Mouse (Mus musculus) lung, postnatal 36 days (tissue): ENCODE results near the gene Dapk2.
A peak's percentile ranks its signal among the peaks of the same experiment; 100 is the strongest.

ENCODE experiments used
- DNase-seq: peaks from one replicate; pipeline ENCODE4 v3.0.0; 2022; ENCODE audit warnings: mixed read lengths

Gene Dapk2

DNA sequence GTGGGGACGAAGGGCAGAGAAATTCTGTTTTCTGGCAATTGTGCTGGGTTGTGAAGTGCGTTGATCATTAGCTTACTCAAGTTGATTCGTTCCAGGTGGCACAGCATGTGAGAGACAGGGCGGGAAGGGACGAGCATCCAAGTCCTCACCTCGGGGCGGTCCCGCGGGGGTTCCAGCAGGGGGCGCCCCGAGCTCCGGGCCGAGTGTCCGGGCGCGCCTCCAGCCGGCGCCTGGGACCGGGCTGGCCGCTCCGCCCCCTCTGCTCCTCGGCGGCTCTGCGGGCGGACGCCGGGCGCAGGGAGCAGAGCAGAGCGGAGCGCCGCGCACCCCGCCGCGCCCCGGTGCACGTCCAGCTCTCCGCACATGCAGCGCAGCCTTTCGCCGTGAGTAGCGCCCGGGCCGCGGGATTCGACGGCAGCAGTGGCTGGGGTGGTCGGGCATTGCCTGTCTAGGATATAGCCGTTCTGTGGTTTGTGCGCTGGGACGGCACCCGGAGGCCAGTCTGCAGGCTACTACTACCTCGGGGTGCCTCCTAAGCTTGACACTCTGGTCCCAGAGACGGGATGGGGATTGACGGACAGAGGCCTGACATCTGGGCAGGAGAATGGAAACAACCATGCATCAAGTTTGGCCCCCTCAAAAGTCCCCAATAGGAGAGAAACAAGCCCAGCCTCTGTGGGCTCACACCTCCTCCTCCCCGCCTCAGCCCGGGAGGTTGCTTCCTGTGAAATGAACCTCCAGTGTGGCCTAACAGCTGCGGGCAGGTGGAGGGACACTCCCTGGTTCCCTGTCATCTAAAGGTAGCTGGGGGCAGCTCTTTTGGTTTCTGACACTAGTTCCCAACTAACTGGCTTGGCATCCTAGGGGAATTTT lies at the start of gene Dapk2:
Gene Dapk2, plus strand, starts transcription at position 266 of the 873 bp plus-strand sequence.
- peak; percentile 87 for DNase-seq

- no peak for DNase-seq
Measured at GRCm38 (mm10) chr9:66109574-66109973, 48.4 kb upstream of the Dapk2 start.

GRCm38 (mm10) chr9:66110126-66110525 lies 47.9 kb upstream of the Dapk2 start:
- DNase-seq, result no peak

- no peak for DNase-seq
Measured at GRCm38 (mm10) chr9:66110611-66111379, 47.2 kb upstream of the Dapk2 start.

DNA sequence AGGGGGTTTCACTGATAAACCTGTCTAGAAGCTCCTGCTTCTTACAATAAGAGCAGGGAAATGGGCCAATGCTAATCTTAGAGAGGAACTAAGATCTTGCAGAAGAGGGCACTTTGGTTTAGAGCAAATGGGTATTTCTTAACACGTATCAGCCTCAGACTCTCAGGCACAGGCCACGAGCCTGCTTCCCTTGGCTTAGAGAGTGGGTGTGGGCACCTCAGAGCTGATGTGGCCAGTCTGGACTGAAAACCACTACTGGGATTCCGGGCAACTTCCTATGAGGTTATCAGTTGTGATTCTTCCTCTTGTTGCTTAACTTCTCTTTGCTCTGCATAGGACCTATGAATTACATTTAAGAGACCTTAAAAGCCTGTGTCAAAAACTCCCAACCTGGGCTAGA lies 43.7 kb upstream of the Dapk2 start:
- peak; percentile 67 for DNase-seq

- peak; percentile 55 for DNase-seq
Measured at GRCm38 (mm10) chr9:66116890-66117289, 41.1 kb upstream of the Dapk2 start.

DNA sequence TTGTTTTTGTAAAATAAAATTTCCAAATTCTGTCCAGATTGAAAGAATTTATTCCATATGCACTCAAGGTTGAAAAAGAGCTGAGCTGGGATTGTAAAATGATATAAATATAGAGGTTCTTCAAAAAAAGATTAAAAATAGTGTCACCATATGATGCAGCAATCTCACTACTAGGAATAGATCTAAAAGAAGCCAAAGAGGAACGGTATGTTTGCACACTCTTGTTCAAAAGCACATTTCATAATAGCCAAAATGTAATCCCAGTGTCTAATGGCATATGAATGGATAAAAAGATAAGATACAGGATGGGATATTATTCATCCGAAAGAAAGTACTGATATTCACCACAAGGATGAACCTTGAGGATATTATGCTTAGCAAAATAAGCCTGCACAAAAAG lies 38.5 kb upstream of the Dapk2 start:
- no peak for DNase-seq

DNA sequence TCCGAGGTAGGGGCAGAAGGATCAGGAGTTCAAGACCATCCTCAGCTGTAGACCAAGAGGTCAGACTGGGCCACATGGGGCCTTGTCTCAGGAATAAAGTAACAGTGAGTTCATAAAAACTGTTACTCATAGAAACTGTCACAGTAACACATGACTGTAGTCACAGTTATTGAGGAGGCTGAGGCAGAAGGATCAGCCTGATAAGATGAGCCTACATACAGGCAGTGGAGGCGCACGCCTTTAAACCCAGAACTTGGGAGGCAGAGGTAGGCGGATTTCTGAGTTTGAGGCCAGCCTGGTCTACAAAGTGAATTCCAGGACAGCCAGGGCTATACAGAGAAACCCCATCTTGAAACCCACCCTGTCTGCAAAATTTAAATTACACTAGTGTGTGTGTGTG lies 37.9 kb upstream of the Dapk2 start:
- DNase-seq, result no peak

GRCm38 (mm10) chr9:66120945-66121344 lies 37.1 kb upstream of the Dapk2 start:
- DNase-seq, result no peak

- no peak for DNase-seq
Measured at GRCm38 (mm10) chr9:66121421-66121820, 36.6 kb upstream of the Dapk2 start.

DNA sequence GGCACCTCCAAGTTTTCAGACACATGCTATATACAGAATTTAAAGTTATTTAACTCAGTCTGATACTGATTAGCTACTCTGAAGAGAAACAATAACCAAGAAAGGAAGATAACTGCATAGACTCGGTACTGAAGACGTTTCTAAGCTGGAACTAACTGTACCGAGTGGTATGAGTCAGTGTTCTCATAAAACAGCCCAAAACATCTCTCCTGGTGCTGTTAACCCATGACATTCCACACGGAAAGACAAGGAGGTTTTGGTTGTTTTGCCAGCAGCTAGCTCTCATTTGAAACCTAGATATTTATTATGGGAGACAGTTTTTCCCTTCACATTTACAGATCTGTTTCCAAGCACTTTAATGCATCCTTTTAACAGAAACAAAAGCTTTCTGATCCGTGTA lies 34.4 kb upstream of the Dapk2 start:
- no peak for DNase-seq

- DNase-seq, result peak; percentile 58
Measured at GRCm38 (mm10) chr9:66124111-66124531, 33.9 kb upstream of the Dapk2 start.

DNA sequence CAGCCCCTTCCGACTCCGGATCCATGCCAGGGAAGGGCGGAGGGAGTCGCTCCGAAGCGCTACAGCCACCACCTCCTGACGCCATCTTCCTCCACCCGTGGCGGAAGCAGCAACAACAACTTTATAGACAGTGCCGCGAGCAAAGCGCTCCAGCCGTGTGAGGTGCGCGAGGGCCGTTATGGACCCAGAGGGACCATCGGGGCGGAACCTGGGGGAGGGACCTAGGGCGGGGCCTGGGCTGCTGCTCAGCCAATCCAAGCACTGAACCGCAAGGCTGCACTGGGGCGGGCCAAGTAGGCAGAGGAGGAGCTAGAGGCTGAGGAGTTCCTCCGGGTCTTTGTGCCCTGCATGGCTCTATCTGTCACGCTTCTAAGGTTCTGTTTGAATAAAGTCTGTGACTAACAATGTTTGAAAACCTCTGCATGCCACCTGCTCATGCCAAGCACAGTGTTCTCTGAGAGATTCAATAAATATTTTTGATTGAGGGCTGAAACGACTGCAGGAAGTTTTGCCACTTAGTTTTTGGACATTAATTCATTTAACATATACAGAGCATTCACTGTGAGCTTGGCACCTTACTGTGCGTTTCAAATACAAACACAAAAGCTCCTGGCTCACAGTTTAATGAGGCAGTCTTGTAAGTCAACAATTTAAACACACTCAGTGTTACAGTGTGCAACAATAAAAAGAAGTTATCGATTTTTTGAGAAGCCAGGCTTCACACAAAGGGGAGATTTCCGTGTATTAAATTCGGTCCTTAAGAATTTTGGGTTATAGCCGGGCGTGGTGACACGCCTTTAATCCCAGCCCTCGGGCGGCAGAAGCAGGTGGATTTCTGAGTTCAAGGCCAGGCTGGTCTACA lies 33.1 kb upstream of the Dapk2 start:
- DNase-seq, result peak; percentile 99

DNA sequence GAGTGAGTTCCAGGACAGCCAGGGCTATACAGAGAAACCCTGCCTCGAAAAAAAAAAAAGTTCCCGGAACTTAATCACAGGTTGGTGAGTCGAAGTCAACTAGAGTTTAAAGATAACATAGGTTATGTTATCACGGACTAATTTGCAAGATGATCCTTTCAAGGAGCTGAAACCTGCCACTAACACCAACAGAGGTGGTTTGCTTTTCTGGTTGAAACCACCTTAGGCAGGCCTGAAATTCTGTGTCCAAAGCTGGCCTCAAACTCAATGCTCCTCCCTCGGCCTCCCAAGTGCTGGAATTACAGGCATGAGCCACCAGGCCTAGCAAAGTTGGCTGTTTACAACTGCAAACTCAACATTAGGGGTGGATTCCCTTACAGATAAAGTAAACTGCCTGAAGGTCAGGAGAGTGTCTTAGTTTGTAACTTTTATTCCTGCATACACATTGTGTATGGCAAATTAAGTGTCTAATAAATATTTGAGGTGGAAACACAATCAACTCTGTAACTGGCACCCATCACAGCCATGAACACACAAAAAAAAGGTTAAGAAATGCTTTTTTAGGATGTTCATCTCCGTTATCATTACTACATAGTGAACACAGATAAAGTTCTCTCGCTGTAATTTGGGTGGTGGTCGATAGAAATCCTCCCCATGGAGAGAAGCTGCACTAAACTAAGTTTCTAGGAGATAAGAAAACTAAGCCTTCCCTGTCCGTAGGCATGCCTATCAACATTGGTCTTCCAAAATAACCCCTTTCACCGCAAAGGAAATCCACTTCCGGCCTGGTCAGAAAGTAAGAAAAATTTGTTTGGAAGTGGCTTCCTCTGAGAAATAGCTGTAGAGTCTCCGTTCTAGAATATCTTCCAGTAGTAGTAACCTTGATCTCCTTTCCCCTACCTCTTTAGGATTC lies 32.2 kb upstream of the Dapk2 start:
- no peak for DNase-seq

DNA sequence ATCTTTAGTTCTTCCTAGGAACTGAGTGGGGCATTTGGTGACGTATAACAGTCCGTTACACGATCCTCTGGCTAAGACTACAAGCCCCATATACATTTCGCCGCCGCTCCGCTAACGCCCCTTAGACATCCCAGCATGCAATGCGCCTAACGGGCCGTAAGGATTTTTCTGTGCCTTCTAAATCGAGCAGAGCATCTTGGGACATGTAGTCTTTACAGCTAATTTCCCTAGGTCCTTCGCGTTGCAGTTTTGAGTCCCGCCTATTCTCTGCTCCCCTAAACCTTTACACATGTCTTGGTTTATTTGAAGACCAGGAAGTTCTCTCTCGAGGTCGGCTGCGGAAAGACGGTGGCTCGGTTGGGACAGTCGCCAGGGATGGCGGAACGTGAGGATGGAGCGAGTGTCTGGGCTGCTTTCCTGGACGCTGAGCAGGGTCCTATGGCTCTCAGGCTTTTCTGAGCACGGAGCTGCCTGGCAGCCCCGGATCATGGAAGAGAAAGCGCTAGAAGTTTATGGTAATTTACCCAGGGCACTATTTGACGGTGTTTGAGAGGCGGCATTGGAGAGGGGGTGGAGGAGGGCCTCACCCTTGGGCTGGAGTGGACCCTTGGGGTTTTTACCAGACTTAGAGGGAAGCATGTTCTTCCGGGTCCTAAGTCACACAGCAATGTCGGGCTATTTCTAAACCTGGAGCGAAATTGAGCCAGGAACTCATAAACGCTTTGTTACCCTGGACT lies 31.4 kb upstream of the Dapk2 start, which contains the start of the genes Snx1 and Ciao2a:
Gene Snx1, minus strand, starts transcription at position 132 of the 737 bp plus-strand sequence.
Gene Ciao2a, plus strand, starts transcription at position 156 of the 737 bp plus-strand sequence.
- peak; percentile 98 for DNase-seq

DNA sequence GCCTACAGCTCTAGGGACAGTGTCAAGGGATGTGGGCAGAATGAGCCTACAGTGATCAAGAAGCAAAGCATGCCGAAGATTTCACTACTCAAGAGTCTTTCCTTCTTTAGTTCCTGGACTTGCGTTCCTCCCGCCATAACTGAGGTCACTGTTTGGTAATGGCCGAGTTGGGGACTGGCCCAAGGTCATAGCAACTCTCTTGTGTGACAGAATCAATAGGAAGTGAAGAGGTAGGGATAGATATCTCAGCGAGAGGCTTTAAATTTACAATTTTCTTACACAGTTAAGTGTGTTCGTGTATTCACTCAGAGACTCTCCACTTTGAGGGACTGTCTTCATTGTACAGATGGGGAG lies 30.9 kb upstream of the Dapk2 start:
- no peak for DNase-seq

DNA sequence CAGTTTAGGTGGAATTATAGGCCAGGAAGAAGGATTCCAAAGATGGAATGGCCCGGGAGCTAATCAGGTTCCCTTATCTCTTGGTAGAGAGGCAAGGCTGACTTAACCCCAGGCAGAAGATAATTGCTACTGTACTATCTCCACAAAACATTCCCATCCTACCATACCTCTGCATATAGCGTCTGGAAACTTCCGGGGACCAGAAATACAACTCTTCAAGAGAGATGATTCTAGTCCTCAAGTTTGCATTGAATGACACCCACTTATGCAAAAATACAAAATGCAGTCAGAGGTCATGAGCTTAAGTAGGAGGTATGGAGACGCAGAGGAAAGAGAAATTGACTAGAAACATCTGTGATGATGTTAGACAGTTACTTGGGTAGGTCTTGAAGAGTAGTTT lies 30.1 kb upstream of the Dapk2 start:
- no peak for DNase-seq

DNA sequence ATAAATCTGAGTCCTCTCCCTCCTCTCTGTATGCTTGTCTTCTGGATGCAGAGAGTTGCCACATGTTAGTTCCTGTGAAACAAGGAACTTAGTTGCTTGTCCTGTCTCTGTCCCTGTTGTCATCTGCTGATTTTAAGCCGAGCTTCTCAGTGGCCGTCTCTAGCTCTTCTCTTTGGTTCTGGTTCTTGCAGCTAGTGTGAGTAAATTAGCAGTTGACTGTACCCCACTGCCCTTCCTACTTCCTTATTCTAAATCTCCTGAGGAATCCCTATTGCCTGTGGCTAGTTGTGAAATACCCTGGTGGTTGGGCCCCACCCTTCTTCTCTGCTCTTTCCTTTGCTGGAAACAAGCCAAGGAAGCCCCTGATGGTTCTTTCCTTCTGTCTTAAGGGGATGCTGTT lies 26.6 kb upstream of the Dapk2 start:
- peak; percentile 62 for DNase-seq

DNA sequence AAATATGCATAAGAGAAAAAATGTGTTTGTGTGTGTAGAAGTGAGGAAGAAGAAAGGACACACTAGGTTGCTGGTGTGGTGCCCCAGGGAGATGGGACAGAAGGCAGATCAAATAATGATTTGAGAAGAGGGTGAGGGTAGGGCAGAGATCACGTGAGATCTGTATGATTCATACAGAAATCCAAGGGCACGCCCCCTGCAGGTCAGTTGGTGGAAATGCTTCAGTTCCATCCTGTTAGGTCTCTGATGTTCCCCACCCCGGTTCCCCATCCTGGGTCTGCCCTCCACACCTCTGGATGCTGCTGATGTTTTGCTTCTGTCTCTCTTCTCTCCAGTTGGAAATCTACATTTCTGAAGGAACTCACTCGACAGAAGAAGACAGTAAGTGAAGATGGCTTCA lies 22.1 kb upstream of the Dapk2 start:
- peak; percentile 28 for DNase-seq

GRCm38 (mm10) chr9:66138193-66138592 lies 19.8 kb upstream of the Dapk2 start:
- no peak for DNase-seq

DNA sequence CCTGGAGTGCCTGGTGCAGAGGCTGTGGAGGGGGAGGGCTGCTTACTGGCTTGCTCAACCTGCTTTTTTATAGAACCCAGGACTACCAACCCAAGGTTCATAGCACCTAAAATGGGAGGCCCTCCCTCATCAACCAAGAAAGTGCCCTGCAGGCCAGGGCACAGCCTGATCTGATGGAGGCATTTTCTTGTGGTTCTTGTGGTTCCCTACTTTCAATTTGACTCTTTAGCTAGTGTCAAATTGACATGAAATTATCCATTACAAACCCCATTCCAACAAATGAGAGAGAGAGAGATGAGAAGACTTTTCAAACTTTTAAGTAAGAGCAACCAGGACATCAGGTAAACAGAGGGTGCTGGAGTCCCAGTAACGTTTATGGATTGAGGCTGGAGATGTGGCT lies 15.8 kb upstream of the Dapk2 start:
- no peak for DNase-seq
